Mouse (Mus musculus) neural tube, embryonic 12.5 days (tissue): ENCODE measurements around the gene Zyx. TPM values are rescaled to one million over a fixed set of nuclear protein-coding genes. Genes with fewer than 3 reads are reported as not detected.

Experiments
- ATAC-seq: fragments of 200-750 bp; cut with Nextera tagmentation; 2 replicates; pipeline ENCODE4 v1.8.0; 2017; ENCODE audit warnings: low read depth, mild to moderate bottlenecking, moderate TSS enrichment, moderate library complexity; ENCODE audit not compliant: low FRiP score
- H3K27ac ChIP-seq: fragments of 300-500 bp; sonication (generic); 2 replicates; pipeline ENCODE4 v1.5.1; 2016
- H3K27me3 ChIP-seq: fragments of 300-500 bp; sonication (generic); replicated peaks from 2 replicates; pipeline ENCODE4 v1.6.1; 2016; ENCODE audit warnings: mild to moderate bottlenecking
- H3K36me3 ChIP-seq: fragments of 300-500 bp; sonication (generic); 2 replicates; pipeline ENCODE4 v1.6.1; 2016; ENCODE audit warnings: mild to moderate bottlenecking
- H3K4me1 ChIP-seq: fragments of 300-500 bp; sonication (generic); 2 replicates; pipeline ENCODE4 v1.6.1; 2016
- H3K4me2 ChIP-seq: fragments of 300-500 bp; sonication (generic); replicated peaks from 2 replicates; pipeline ENCODE4 v1.6.1; 2016; ENCODE audit warnings: mild to moderate bottlenecking
- H3K4me3 ChIP-seq: fragments of 300-500 bp; sonication (generic); 2 replicates; pipeline ENCODE4 v1.5.1; 2016
- H3K9ac ChIP-seq: fragments of 300-500 bp; sonication (generic); 2 replicates; pipeline ENCODE4 v1.6.1; 2016; ENCODE audit warnings: mild to moderate bottlenecking
- H3K9me3 ChIP-seq: fragments of 300-500 bp; sonication (generic); 2 replicates; pipeline ENCODE4 v1.6.1; 2016; ENCODE audit warnings: mild to moderate bottlenecking
- WGBS: fragments of 180-500 bp; shearing (Covaris S2); methylation state at CpG from one replicate; pipeline ENCODE4 v1.1.7; 2016; 5-methylcytosine and 5-hydroxymethylcytosine counted together
- polyA plus RNA-seq: library from polyadenylated mRNA; unstranded; fragments of >200 nt; fragmentation: Nextera tagmentation; extraction: Ambion mirVana; gene quantifications from 2 replicates; pipeline ENCODE4 v1.2.1, GENCODE M21; 2016

Gene Zyx
- polyA plus RNA-seq, 1 experiment from 2014 or later = 77.5 TPM

GRCm38 (mm10) chr6:42373669-42374430 is 24.4 kb downstream of the Zyx start:
- peak overlapping the region; percentile 45 for H3K4me3 ChIP-seq
- peak; percentile 17; the same call in 1 of the 2 replicates for ATAC-seq
- H3K9me3 ChIP-seq = no peaks in the 10 kb centered on the region
- peak overlapping the region; percentile 98 for H3K4me2 ChIP-seq
- peaks cover 14% of the 10 kb centered on the region for H3K4me1 ChIP-seq
- H3K27me3 ChIP-seq = peaks cover 8% of the 10 kb centered on the region; the same call in 1 of the 2 replicates
- H3K36me3 ChIP-seq = no peaks in the 10 kb centered on the region
- 44% methylated on average over 7 of the region's 7 CpGs for WGBS
- H3K27ac ChIP-seq = no peak overlapping the region
- no peak overlapping the region for H3K9ac ChIP-seq

- 78% methylated on average over 4 of the region's 4 CpGs for WGBS
- Histone ChIP-seq H3K4me2 (no peak overlapping the region), H3K27me3 (peaks cover 8% of the 10 kb centered on the region; the same call in 1 of the 2 replicates)
These were observed 25.3 kb downstream of the Zyx start for GRCm38 (mm10) chr6:42374701-42375100.

GRCm38 (mm10) chr6:42375131-42375530 is 25.7 kb downstream of the Zyx start:
- Histone ChIP-seq H3K9ac (no peak overlapping the region), H3K4me2 (no peak overlapping the region), H3K27me3 (peaks cover 8% of the 10 kb centered on the region; the same call in 1 of the 2 replicates), H3K4me1 (peaks cover 14% of the 10 kb centered on the region), H3K4me3 (no peak overlapping the region), H3K27ac (no peak overlapping the region), H3K9me3 (no peaks in the 10 kb centered on the region), H3K36me3 (no peaks in the 10 kb centered on the region)
- ATAC-seq = no peak
- 87% methylated on average over 2 of the region's 2 CpGs for WGBS

More at GRCm38 (mm10) chr6:42374701-42375100, 25.3 kb downstream of the Zyx start:
- H3K9ac ChIP-seq = no peak overlapping the region
- H3K36me3 ChIP-seq = no peaks in the 10 kb centered on the region
- peaks cover 14% of the 10 kb centered on the region for H3K4me1 ChIP-seq
- no peaks in the 10 kb centered on the region for H3K9me3 ChIP-seq
- ATAC-seq = no peak
- no peak overlapping the region for H3K4me3 ChIP-seq
- no peak overlapping the region for H3K27ac ChIP-seq

GRCm38 (mm10) chr6:42376016-42376415 is 26.6 kb downstream of the Zyx start:
- 46% methylated on average over 4 of the region's 4 CpGs for WGBS
- H3K4me1 ChIP-seq = peaks cover 10% of the 10 kb centered on the region
- H3K27me3 ChIP-seq = peaks cover 8% of the 10 kb centered on the region; the same call in 1 of the 2 replicates
- H3K4me2 ChIP-seq = no peak overlapping the region
- no peaks in the 10 kb centered on the region for H3K36me3 ChIP-seq
- H3K27ac ChIP-seq = no peak overlapping the region
- no peak overlapping the region for H3K4me3 ChIP-seq
- no peak overlapping the region for H3K9ac ChIP-seq
- no peaks in the 10 kb centered on the region for H3K9me3 ChIP-seq
- no peak for ATAC-seq

GRCm38 (mm10) chr6:42376504-42377019 is 27.1 kb downstream of the Zyx start:
- H3K4me1 ChIP-seq = peaks cover 10% of the 10 kb centered on the region
- ATAC-seq = no peak
- H3K27me3 ChIP-seq = peaks cover 8% of the 10 kb centered on the region; the same call in 1 of the 2 replicates
- H3K4me2 ChIP-seq = no peak overlapping the region
- WGBS = 88% methylated on average over 6 of the region's 6 CpGs
- H3K27ac ChIP-seq = no peak overlapping the region
- no peak overlapping the region for H3K4me3 ChIP-seq
- no peaks in the 10 kb centered on the region for H3K9me3 ChIP-seq
- no peak overlapping the region for H3K9ac ChIP-seq
- no peaks in the 10 kb centered on the region for H3K36me3 ChIP-seq

- H3K4me1 ChIP-seq = peaks cover 10% of the 10 kb centered on the region
- no peaks in the 10 kb centered on the region for H3K9me3 ChIP-seq
- no peaks in the 10 kb centered on the region for H3K36me3 ChIP-seq
- peaks cover 8% of the 10 kb centered on the region; the same call in 1 of the 2 replicates for H3K27me3 ChIP-seq
- H3K9ac ChIP-seq = no peak overlapping the region
- no peak for ATAC-seq
- WGBS = 86% methylated on average over 5 of the region's 5 CpGs
- no peak overlapping the region for H3K27ac ChIP-seq
- no peak overlapping the region for H3K4me3 ChIP-seq
- no peak overlapping the region for H3K4me2 ChIP-seq
These were observed 27.9 kb downstream of the Zyx start for GRCm38 (mm10) chr6:42377280-42377679.

GRCm38 (mm10) chr6:42379551-42379950 is 30.1 kb downstream of the Zyx start:
- Histone ChIP-seq H3K4me1 (no peaks in the 10 kb centered on the region), H3K4me2 (no peak overlapping the region), H3K4me3 (no peak overlapping the region), H3K27me3 (no peaks in the 10 kb centered on the region), H3K27ac (no peak overlapping the region), H3K36me3 (no peaks in the 10 kb centered on the region), H3K9ac (no peak overlapping the region), H3K9me3 (no peaks in the 10 kb centered on the region)
- ATAC-seq = no peak
- WGBS = 47% methylated on average over 3 of the region's 3 CpGs

GRCm38 (mm10) chr6:42380416-42381144 is 31.1 kb downstream of the Zyx start:
- Histone ChIP-seq H3K4me3 (no peak overlapping the region), H3K9me3 (no peaks in the 10 kb centered on the region), H3K27me3 (no peaks in the 10 kb centered on the region), H3K4me2 (0 out of 2 replicates have a peak overlapping the region, but pooled peaks have one; percentile 18), H3K4me1 (no peaks in the 10 kb centered on the region), H3K36me3 (no peaks in the 10 kb centered on the region), H3K9ac (no peak overlapping the region), H3K27ac (no peak overlapping the region)
- 0 out of 2 replicates have a peak, but pooled peaks have one; percentile 37 for ATAC-seq
- 1% methylated on average over 8 of the region's 8 CpGs for WGBS

- WGBS = 30% methylated on average over 2 of the region's 2 CpGs
- no peak overlapping the region for H3K4me2 ChIP-seq
- no peaks in the 10 kb centered on the region for H3K36me3 ChIP-seq
- no peak overlapping the region for H3K27ac ChIP-seq
- H3K9me3 ChIP-seq = no peaks in the 10 kb centered on the region
- H3K9ac ChIP-seq = no peak overlapping the region
- no peak for ATAC-seq
- H3K4me1 ChIP-seq = no peaks in the 10 kb centered on the region
- H3K4me3 ChIP-seq = no peak overlapping the region
- H3K27me3 ChIP-seq = no peaks in the 10 kb centered on the region
These were observed 31.8 kb downstream of the Zyx start for GRCm38 (mm10) chr6:42381221-42381620.

- Histone ChIP-seq H3K9ac (no peak overlapping the region), H3K9me3 (no peaks in the 10 kb centered on the region), H3K4me1 (no peaks in the 10 kb centered on the region), H3K27ac (no peak overlapping the region), H3K4me3 (no peak overlapping the region), H3K36me3 (no peaks in the 10 kb centered on the region), H3K27me3 (no peaks in the 10 kb centered on the region), H3K4me2 (no peak overlapping the region)
- ATAC-seq = no peak
- 66% methylated on average over 9 of the region's 9 CpGs for WGBS
These were observed 32.5 kb downstream of the Zyx start for GRCm38 (mm10) chr6:42381916-42382381.

- Histone ChIP-seq H3K4me1 (no peaks in the 10 kb centered on the region), H3K9me3 (no peaks in the 10 kb centered on the region), H3K4me3 (no peak overlapping the region), H3K27me3 (no peaks in the 10 kb centered on the region), H3K36me3 (no peaks in the 10 kb centered on the region), H3K4me2 (no peak overlapping the region), H3K9ac (no peak overlapping the region), H3K27ac (no peak overlapping the region)
- WGBS = 92% methylated on average over 5 of the region's 5 CpGs
- ATAC-seq = no peak
These were observed 33.9 kb downstream of the Zyx start for GRCm38 (mm10) chr6:42383360-42383759.

- Histone ChIP-seq H3K9ac (no peak overlapping the region), H3K9me3 (no peaks in the 10 kb centered on the region), H3K36me3 (no peaks in the 10 kb centered on the region), H3K4me1 (no peaks in the 10 kb centered on the region), H3K27ac (no peak overlapping the region), H3K4me3 (no peak overlapping the region), H3K27me3 (no peaks in the 10 kb centered on the region), H3K4me2 (no peak overlapping the region)
- 80% methylated on average over 4 of the region's 4 CpGs for WGBS
- no peak for ATAC-seq
These were observed 36.2 kb downstream of the Zyx start for GRCm38 (mm10) chr6:42385635-42386034.
